Comparison of ENCODE assay signal across 31 mouse cellular contexts in genomic region chr14:94123575-94123974, GRCm38 (mm10).
"Had no signal": no experiment of that assay in that cellular context is flagged by ENCODE, and none has a peak within 500 bp of the region (broad histone marks: within the 10 kb centered on the region; RNA-seq: fewer than 3 reads in every experiment).

No protein-coding gene starts in this region.

- H3K36me3 ChIP-seq: limb, embryonic 10.5 days; limb, embryonic 12.5 days; limb, embryonic 13.5 days; limb, embryonic 15.5 days; liver, embryonic 12.5 days; liver, embryonic 13.5 days; liver, embryonic 15.5 days; lung, embryonic 15.5 days; midbrain, embryonic 10.5 days; midbrain, embryonic 12.5 days; midbrain, embryonic 13.5 days; midbrain, embryonic 15.5 days; neural tube, embryonic 12.5 days had no signal

- H3K9me3 ChIP-seq: limb, embryonic 10.5 days; limb, embryonic 12.5 days; limb, embryonic 13.5 days; limb, embryonic 15.5 days; liver, embryonic 12.5 days; liver, embryonic 13.5 days; liver, embryonic 15.5 days; lung, embryonic 15.5 days; megakaryocyte, embryonic 14.5 days; midbrain, embryonic 10.5 days; midbrain, embryonic 12.5 days; midbrain, embryonic 13.5 days; midbrain, embryonic 15.5 days; neural tube, embryonic 12.5 days had no signal

- H3K4me3 ChIP-seq: limb, embryonic 10.5 days; limb, embryonic 12.5 days; limb, embryonic 13.5 days; limb, embryonic 15.5 days; liver, embryonic 12.5 days; liver, embryonic 13.5 days; liver, embryonic 15.5 days; lung, embryonic 15.5 days; megakaryocyte, embryonic 14.5 days; midbrain, embryonic 10.5 days; midbrain, embryonic 12.5 days; midbrain, embryonic 13.5 days; midbrain, embryonic 15.5 days; myocyte; neural tube, embryonic 12.5 days had no signal

- H3K4me2 ChIP-seq: limb, embryonic 12.5 days; limb, embryonic 13.5 days; limb, embryonic 15.5 days; liver, embryonic 11.5 days; liver, embryonic 12.5 days; liver, embryonic 13.5 days; liver, embryonic 15.5 days; lung, embryonic 14.5 days; lung, embryonic 15.5 days; midbrain, embryonic 11.5 days; midbrain, embryonic 12.5 days; midbrain, embryonic 13.5 days; midbrain, embryonic 15.5 days; neural tube, embryonic 12.5 days had no signal

- H3K27ac ChIP-seq: limb, embryonic 10.5 days; limb, embryonic 12.5 days; limb, embryonic 13.5 days; limb, embryonic 15.5 days; liver, embryonic 12.5 days; liver, embryonic 13.5 days; liver, embryonic 14.5 days; liver, embryonic 15.5 days; lung, embryonic 15.5 days; macrophage; midbrain, embryonic 10.5 days; midbrain, embryonic 12.5 days; midbrain, embryonic 13.5 days; midbrain, embryonic 15.5 days; neural tube, embryonic 12.5 days had no signal

- ATAC-seq: liver, embryonic 12.5 days; liver, postnatal 0 days; lung, postnatal 0 days; midbrain, embryonic 13.5 days; midbrain, embryonic 15.5 days; midbrain, embryonic 16.5 days had no signal

- H3K4me1 ChIP-seq: limb, embryonic 10.5 days; limb, embryonic 12.5 days; limb, embryonic 13.5 days; limb, embryonic 15.5 days; liver, embryonic 12.5 days; liver, embryonic 13.5 days; liver, embryonic 15.5 days; lung, embryonic 15.5 days; megakaryocyte, embryonic 14.5 days; midbrain, embryonic 10.5 days; midbrain, embryonic 12.5 days; midbrain, embryonic 13.5 days; midbrain, embryonic 15.5 days; neural tube, embryonic 12.5 days had no signal

- DNase-seq: left cerebral cortex, postnatal 4 days; liver, embryonic 13.5 days; liver, postnatal 0 days; lung, adult 18-20 months; lung, adult 2 months; lung, embryonic 14.5 days; lung, postnatal 10 days; lung, postnatal 14 days; lung, postnatal 36 days; lung, postnatal 4 days; midbrain, embryonic 14.5 days had no signal

- H3K9ac ChIP-seq: limb, embryonic 12.5 days; limb, embryonic 13.5 days; limb, embryonic 15.5 days; liver, embryonic 12.5 days; liver, embryonic 13.5 days; liver, embryonic 14.5 days; liver, embryonic 15.5 days; liver, postnatal 0 days; lung, embryonic 14.5 days; lung, embryonic 15.5 days; midbrain, embryonic 12.5 days; midbrain, embryonic 13.5 days; midbrain, embryonic 15.5 days; neural tube, embryonic 12.5 days had no signal

- H3K27me3 ChIP-seq: limb, embryonic 12.5 days; limb, embryonic 13.5 days; limb, embryonic 15.5 days; liver, embryonic 12.5 days; liver, embryonic 13.5 days; liver, embryonic 15.5 days; lung, embryonic 15.5 days; megakaryocyte, embryonic 14.5 days; midbrain, embryonic 12.5 days; midbrain, embryonic 13.5 days; midbrain, embryonic 15.5 days; neural tube, embryonic 12.5 days had no signal
